Mouse (Mus musculus) forebrain, embryonic 16.5 days (tissue): ENCODE measurements around the gene Wdr19. TPM values are rescaled to one million over a fixed set of nuclear protein-coding genes. Genes with fewer than 3 reads are reported as not detected.

Source experiments
- ATAC-seq: fragments of 200-750 bp; cut with Nextera tagmentation; 2 replicates; pipeline ENCODE4 v1.8.0; 2017; ENCODE audit warnings: mild to moderate bottlenecking, moderate library complexity
- H3K27ac ChIP-seq: fragments of 300-500 bp; sonication (generic); 2 replicates; pipeline ENCODE4 v1.5.1; 2014; ENCODE audit warnings: low read length, control low read depth
- H3K27me3 ChIP-seq: fragments of 300-500 bp; sonication (generic); replicated peaks from 2 replicates; pipeline ENCODE4 v1.6.1; 2014; ENCODE audit warnings: low read length; ENCODE audit not compliant: control insufficient read depth, insufficient read depth
- H3K36me3 ChIP-seq: fragments of 300-500 bp; sonication (generic); 2 replicates; pipeline ENCODE4 v1.6.1; 2014; ENCODE audit not compliant: control insufficient read depth, insufficient read depth
- H3K4me1 ChIP-seq: fragments of 300-500 bp; sonication (generic); replicated peaks from 2 replicates; pipeline ENCODE4 v1.6.1; 2014; ENCODE audit warnings: low read length; ENCODE audit not compliant: control insufficient read depth, insufficient read depth
- H3K4me2 ChIP-seq: fragments of 300-500 bp; sonication (generic); 2 replicates; pipeline ENCODE4 v1.6.1; 2014; ENCODE audit warnings: mild to moderate bottlenecking, low read length, control low read depth
- H3K4me3 ChIP-seq: fragments of 300-500 bp; sonication (generic); replicated peaks from 2 replicates; pipeline ENCODE4 v1.5.1; 2014; ENCODE audit warnings: mild to moderate bottlenecking, low read length, control low read depth
- H3K9ac ChIP-seq: fragments of 300-500 bp; sonication (generic); replicated peaks from 2 replicates; pipeline ENCODE4 v1.6.1; 2014; ENCODE audit warnings: low read depth, low read length, control low read depth
- H3K9me3 ChIP-seq: fragments of 300-500 bp; sonication (generic); 2 replicates; pipeline ENCODE4 v1.6.1; 2016; ENCODE audit warnings: low read length; ENCODE audit not compliant: control insufficient read depth
- WGBS: fragments of 180-500 bp; shearing (Covaris S2); extraction: QIAGEN DNeasy Blood & Tissue Kit; methylation state at CpG from one replicate; pipeline ENCODE4 v1.1.7; 2014; 5-methylcytosine and 5-hydroxymethylcytosine counted together
- polyA plus RNA-seq: library from polyadenylated mRNA; unstranded; fragments of >200 nt; fragmentation: Nextera tagmentation; extraction: Ambion mirVana; gene quantifications from 2 replicates; pipeline ENCODE4 v1.2.1, GENCODE M21; 2015

Gene Wdr19
- polyA plus RNA-seq, 1 experiment from 2014 or later: 13.6 TPM

DNA sequence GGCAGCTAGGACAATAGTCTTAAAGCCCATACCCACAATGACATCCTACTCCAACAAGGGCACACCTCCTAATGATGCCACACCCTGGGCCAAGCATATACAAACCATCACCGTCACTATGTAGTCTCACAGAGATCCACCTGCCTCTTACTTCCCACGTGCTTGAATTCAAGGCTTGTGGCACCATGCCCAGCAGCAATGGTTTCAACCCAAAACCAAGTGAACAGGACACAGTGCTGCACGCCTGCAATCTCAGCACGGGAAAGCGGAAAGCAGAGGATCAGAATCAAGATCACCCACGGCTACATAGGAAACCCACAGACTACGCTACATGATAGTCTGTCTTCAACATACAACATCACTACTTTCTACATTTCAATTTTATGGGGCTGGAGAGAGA, 108.7 kb downstream of the Wdr19 start:
- Histone ChIP-seq H3K4me2 (no peak overlapping the region), H3K9ac (no peak overlapping the region), H3K4me3 (no peak overlapping the region), H3K27ac (no peak overlapping the region), H3K4me1 (no peaks in the 10 kb centered on the region), H3K9me3 (no peaks in the 10 kb centered on the region), H3K27me3 (no peaks in the 10 kb centered on the region), H3K36me3 (peaks cover 6% of the 10 kb centered on the region)
- WGBS: 97% methylated on average over 7 of the region's 7 CpGs
- no peak for ATAC-seq

- no peak overlapping the region for H3K4me3 ChIP-seq
- ATAC-seq: no peak
- peaks cover 6% of the 10 kb centered on the region for H3K36me3 ChIP-seq
- H3K9ac ChIP-seq: no peak overlapping the region
- no peak overlapping the region for H3K27ac ChIP-seq
- no peak overlapping the region for H3K4me2 ChIP-seq
- H3K9me3 ChIP-seq: no peaks in the 10 kb centered on the region
- no peaks in the 10 kb centered on the region for H3K4me1 ChIP-seq
- 95% methylated on average over 3 of the region's 3 CpGs for WGBS
- no peaks in the 10 kb centered on the region for H3K27me3 ChIP-seq
Observed at GRCm38 (mm10) chr5:65308866-65309265, 109.4 kb downstream of the Wdr19 start.

Other genes starting within 250 kb of the Wdr19 start
- 0.22 and 0.41 TPM in 2 replicates for gene Tlr6, start 239.6 kb upstream of the Wdr19 start, polyA plus RNA-seq
- gene Fam114a1, start 229.6 kb upstream of the Wdr19 start, polyA plus RNA-seq: 6.7 and 8.5 TPM in 2 replicates
- gene Tmem156, start 107.6 kb upstream of the Wdr19 start, polyA plus RNA-seq: 0.22 TPM in 1 of 2 replicates, not detected in the other
- 63.5 and 67.3 TPM in 2 replicates for gene Klhl5, start 92.2 kb upstream of the Wdr19 start, polyA plus RNA-seq
- 38.5 and 45.2 TPM in 2 replicates for gene Rfc1, start 136.0 kb downstream of the Wdr19 start, polyA plus RNA-seq
- 0.09 TPM in 1 of 2 replicates, not detected in the other for gene Klb, start 148.6 kb downstream of the Wdr19 start, polyA plus RNA-seq
- gene Rpl9, start 191.7 kb downstream of the Wdr19 start, polyA plus RNA-seq: 626 and 632 TPM in 2 replicates
- gene Lias, start 191.8 kb downstream of the Wdr19 start, polyA plus RNA-seq: 61.9 and 67.1 TPM in 2 replicates
- gene Ugdh, start 236.3 kb downstream of the Wdr19 start, polyA plus RNA-seq: 55.0 and 63.4 TPM in 2 replicates